Mouse (Mus musculus) limb, embryonic 12.5 days (tissue): Measurements from ENCODE around the gene Rab42. TPM values are rescaled to one million over a fixed set of nuclear protein-coding genes. Genes with fewer than 3 reads are reported as not detected.
A peak's percentile ranks its signal among the peaks of the same experiment; 100 is the strongest.

Source experiments
- ATAC-seq: fragments of 200-750 bp; cut with Nextera tagmentation; 2 replicates; pipeline ENCODE4 v1.8.0; 2017; ENCODE audit warnings: low read depth, moderate TSS enrichment; ENCODE audit not compliant: insufficient number of reproducible peaks, insufficient read depth, low FRiP score, low TSS enrichment
- H3K27ac ChIP-seq: fragments of 300-500 bp; sonication (generic); 2 replicates; pipeline ENCODE4 v1.5.1; 2016; ENCODE audit warnings: mild to moderate bottlenecking, moderate library complexity
- H3K27me3 ChIP-seq: fragments of 300-500 bp; sonication (generic); 2 replicates; pipeline ENCODE4 v1.6.1; 2016; ENCODE audit warnings: mild to moderate bottlenecking, moderate library complexity
- H3K36me3 ChIP-seq: fragments of 300-500 bp; sonication (generic); 2 replicates; pipeline ENCODE4 v1.6.1; 2016; ENCODE audit warnings: mild to moderate bottlenecking, moderate library complexity
- H3K4me1 ChIP-seq: fragments of 300-500 bp; sonication (generic); replicated peaks from 2 replicates; pipeline ENCODE4 v1.6.1; 2016
- H3K4me2 ChIP-seq: fragments of 300-500 bp; sonication (generic); 2 replicates; pipeline ENCODE4 v1.6.1; 2016; ENCODE audit warnings: mild to moderate bottlenecking, moderate library complexity
- H3K4me3 ChIP-seq: fragments of 300-500 bp; sonication (generic); replicated peaks from 2 replicates; pipeline ENCODE4 v1.5.1; 2016; ENCODE audit warnings: mild to moderate bottlenecking
- H3K9ac ChIP-seq: fragments of 300-500 bp; sonication (generic); replicated peaks from 2 replicates; pipeline ENCODE4 v1.6.1; 2016; ENCODE audit warnings: mild to moderate bottlenecking, moderate library complexity
- H3K9me3 ChIP-seq: fragments of 300-500 bp; sonication (generic); 2 replicates; pipeline ENCODE4 v1.6.1; 2016; ENCODE audit warnings: mild to moderate bottlenecking, moderate library complexity
- WGBS: fragments of 180-500 bp; shearing (Covaris S2); methylation state at CpG from one replicate; pipeline ENCODE4 v1.1.7; 2016; 5-methylcytosine and 5-hydroxymethylcytosine counted together
- polyA plus RNA-seq: library from polyadenylated mRNA; unstranded; fragments of >200 nt; fragmentation: Nextera tagmentation; extraction: Ambion mirVana; gene quantifications from 2 replicates; pipeline ENCODE4 v1.2.1, GENCODE M21; 2016

The Rab42 gene
- polyA plus RNA-seq, 1 experiment from 2014 or later: 1.5 TPM

DNA sequence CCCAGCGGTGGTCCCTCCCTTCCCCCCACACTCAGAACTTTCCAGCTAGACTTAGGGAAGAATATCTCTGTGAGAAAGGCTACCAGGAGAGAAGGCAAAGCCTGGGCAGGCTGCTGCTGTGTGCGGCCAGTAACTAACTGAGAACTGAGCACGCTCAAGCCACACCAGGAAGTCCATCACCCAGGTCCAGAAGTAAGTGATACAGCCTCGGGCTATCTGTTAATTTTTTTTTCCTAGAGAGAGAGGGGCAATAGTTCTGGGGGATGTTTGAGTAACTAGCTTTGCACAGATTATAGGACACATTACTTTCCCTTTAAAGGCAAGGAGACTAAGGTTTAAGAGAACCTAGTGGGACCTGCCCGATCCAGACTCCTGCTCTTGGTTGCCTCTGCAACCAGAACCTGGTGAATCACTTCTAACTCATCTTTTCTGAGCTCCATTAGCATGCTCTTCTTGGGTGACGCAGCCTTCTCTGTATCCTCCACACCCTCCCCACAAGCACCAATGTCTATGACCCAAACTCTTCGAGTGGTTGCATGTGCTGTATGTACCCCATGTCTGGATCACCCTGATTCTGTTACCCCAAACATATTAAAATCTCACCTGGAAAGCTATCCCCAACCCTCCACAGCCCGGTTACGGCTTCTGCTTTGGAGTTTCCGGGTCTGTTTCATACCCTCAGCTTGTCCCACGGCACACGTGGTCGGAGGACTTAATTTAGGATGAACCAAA, 41.4 kb upstream of the Rab42 start:
- WGBS: 5% methylated on average over 13 of the region's 13 CpGs
- Histone ChIP-seq H3K9ac (peak overlapping the region; percentile 83), H3K27me3 (no peaks in the 10 kb centered on the region), H3K36me3 (peaks cover 12% of the 10 kb centered on the region), H3K4me2 (peak overlapping the region; percentile 88), H3K4me3 (peak overlapping the region; percentile 79), H3K4me1 (peaks cover 19% of the 10 kb centered on the region), H3K9me3 (no peaks in the 10 kb centered on the region), H3K27ac (peak overlapping the region; percentile 77; the same call in 1 of the 2 replicates)
- 0 out of 2 replicates have a peak, but pooled peaks have one; percentile 6 for ATAC-seq

DNA sequence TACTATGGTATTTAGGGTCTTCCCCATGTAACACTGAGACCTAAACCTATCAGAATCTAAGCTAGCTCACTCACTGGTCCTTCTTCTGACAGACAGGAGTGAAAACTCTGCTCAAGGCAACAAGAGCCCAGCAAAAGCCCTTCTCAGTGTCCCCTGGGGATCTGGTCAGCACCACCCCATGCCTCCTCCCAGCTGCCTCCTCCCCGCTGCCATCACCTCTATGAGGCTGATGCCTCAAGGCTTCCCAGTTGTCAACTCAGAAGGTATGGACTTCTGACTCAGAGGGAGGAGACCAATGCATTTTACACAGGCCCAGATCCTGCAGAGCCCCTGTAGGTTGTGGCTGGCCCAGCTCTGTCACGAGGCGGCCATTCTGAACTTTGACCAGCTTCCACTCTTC, 38.3 kb upstream of the Rab42 start:
- Histone ChIP-seq H3K36me3 (peaks cover 42% of the 10 kb centered on the region), H3K4me2 (no peak overlapping the region), H3K9ac (no peak overlapping the region), H3K4me1 (peaks cover 19% of the 10 kb centered on the region), H3K27ac (no peak overlapping the region), H3K4me3 (no peak overlapping the region), H3K9me3 (no peaks in the 10 kb centered on the region), H3K27me3 (no peaks in the 10 kb centered on the region)
- no peak for ATAC-seq
- 89% methylated on average over 3 of the region's 3 CpGs for WGBS

DNA sequence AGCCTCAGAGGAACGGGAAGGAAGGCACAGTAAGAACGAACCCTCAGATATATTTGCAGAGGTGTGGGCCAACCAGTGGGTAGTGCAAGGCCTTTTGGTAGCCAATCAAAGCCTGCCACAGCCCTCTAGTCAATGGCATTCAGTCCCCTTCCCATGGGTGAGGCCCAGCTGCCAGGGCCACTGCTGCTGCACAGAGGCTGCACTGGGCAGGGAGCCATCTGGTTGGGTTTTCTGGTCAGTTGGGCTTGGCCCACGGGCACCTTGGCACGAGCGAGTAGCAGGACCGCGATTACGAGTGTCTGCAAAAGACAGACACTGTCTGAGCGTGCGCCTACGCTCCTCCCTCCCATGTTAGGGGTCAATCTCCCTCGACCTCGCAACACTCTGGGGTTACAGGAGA, 35.8 kb upstream of the Rab42 start:
- no peak overlapping the region for H3K4me3 ChIP-seq
- H3K4me1 ChIP-seq: peaks cover 9% of the 10 kb centered on the region
- no peak overlapping the region for H3K27ac ChIP-seq
- no peaks in the 10 kb centered on the region for H3K9me3 ChIP-seq
- H3K4me2 ChIP-seq: no peak overlapping the region
- H3K27me3 ChIP-seq: no peaks in the 10 kb centered on the region
- WGBS: 88% methylated on average over 13 of the region's 13 CpGs
- H3K9ac ChIP-seq: no peak overlapping the region
- H3K36me3 ChIP-seq: peaks cover 66% of the 10 kb centered on the region
- ATAC-seq: no peak

DNA sequence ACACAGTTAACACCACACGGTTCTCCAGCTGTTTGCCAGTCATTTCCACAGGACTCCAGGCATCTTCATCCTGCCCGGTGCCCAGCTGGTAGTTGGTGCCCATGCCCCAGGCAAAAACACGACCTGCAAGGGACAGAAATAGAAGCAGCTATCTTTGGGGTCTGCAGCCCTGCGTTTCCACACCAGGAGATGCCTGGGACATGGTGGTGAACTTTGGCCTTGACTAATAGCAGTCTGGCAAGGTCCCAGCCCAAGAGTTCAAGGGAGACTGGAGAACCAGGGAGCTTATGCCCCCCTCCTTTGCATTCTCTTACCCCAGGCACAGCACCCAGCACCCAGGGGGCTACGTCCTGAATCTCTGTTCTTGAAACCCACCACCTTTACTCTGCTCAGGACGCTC, 29.7 kb upstream of the Rab42 start:
- Histone ChIP-seq H3K4me1 (peaks cover 6% of the 10 kb centered on the region), H3K27me3 (no peaks in the 10 kb centered on the region), H3K9me3 (no peaks in the 10 kb centered on the region), H3K4me3 (no peak overlapping the region), H3K36me3 (peaks cover 59% of the 10 kb centered on the region), H3K9ac (no peak overlapping the region), H3K27ac (no peak overlapping the region), H3K4me2 (no peak overlapping the region)
- 89% methylated on average over 6 of the region's 6 CpGs for WGBS
- ATAC-seq: no peak

DNA sequence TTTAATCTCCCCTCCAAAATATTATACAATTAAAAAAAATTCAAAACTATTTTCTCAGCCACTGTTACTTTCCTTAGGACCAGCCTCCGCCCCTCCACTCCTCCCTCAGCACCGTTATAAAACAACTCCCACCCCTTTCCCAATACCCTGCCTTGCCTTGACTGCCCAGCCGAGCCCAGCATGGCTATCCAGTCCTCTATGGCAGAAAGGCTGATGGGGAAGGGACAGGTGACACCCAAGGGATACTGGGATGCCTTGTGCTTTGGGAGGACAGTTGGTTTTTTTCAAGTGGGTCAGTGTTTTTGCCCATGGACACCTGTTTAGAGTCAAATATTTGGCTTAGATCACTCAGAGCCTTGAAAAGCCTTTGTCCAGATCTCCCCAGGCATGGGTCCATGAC, 28.8 kb upstream of the Rab42 start:
- Histone ChIP-seq H3K9ac (no peak overlapping the region), H3K4me2 (no peak overlapping the region), H3K4me3 (no peak overlapping the region), H3K9me3 (no peaks in the 10 kb centered on the region), H3K36me3 (peaks cover 55% of the 10 kb centered on the region), H3K4me1 (peaks cover 6% of the 10 kb centered on the region), H3K27ac (no peak overlapping the region), H3K27me3 (no peaks in the 10 kb centered on the region)
- ATAC-seq: no peak
- 81% methylated on average over 3 of the region's 3 CpGs for WGBS

DNA sequence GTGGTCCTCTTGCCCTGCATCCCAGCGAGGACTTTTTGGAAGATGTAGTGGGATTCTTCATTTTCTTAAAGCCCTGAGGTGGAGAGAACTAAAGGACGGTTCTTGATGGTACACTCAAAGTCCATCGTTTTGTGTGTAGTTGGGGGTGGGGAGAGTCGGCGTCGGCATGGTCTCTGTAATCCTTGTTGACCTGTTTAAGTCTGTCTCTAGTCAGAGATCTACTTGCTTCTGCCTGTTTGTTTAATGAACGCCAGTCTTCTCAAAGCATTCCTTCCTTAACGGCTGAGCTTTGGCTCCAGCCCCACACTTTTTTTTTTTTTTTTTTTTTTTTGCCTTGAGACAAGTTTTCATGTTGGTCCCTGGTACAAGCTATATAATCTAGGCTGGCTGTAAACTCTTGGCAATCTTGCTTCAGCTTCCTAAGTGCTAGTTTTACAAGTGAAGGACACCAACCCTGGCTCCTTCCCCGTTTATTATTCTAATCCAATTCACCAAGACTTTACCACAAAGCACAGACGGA, 26.7 kb upstream of the Rab42 start:
- Histone ChIP-seq H3K4me3 (peak overlapping the region; percentile 83), H3K4me1 (peaks cover 6% of the 10 kb centered on the region), H3K36me3 (peaks cover 49% of the 10 kb centered on the region), H3K9ac (peak overlapping the region; percentile 84), H3K9me3 (no peaks in the 10 kb centered on the region), H3K27ac (peak overlapping the region; percentile 89), H3K4me2 (peak overlapping the region; percentile 65), H3K27me3 (no peaks in the 10 kb centered on the region)
- no peak for ATAC-seq
- WGBS: 9% methylated on average over 10 of the region's 10 CpGs

DNA sequence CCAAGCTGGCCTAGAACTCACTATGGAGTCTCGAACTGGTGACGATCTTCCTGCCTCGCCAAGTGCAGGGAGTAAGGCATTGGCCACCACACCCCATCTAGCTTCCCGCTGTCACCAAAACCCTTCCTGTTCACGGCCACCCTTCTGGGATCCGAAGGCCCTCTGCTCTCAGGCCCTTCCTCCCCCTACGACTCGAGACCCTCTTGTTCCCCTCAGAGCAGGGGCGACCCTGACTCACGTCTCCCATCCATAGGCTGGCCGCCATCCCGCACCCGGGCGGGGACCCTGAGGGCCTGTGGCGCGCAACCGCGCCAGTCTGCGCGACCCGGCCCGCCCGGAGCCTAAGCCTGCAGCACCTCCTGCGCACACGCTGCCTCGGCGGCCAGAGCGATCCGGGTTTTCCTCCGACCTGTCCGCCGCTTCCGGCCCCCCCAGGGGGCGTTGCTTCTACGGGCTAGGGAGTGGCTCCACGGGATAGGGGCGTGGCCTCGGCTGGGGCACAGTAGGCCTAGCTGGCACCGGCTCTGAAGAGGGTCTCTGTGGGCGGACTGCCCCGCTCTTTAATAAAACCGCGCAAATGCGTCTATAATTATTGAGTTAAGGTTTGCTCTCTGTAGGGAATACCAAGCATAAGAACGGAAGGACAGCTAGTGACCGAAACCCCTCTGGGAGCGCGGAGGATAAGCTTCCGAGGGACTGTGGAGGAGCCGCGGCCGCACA, 26.1 kb upstream of the Rab42 start, which contains the start of gene Trnau1ap:
TSS of gene Trnau1ap (minus strand) at position 424 of the 720 bp plus-strand sequence.
- Histone ChIP-seq H3K4me1 (peaks cover 6% of the 10 kb centered on the region), H3K27me3 (no peaks in the 10 kb centered on the region), H3K4me3 (peak within 1 kb of the TSS; percentile 83), H3K9me3 (no peaks in the 10 kb centered on the region), H3K4me2 (peak within 1 kb of the TSS; percentile 65), H3K36me3 (peaks cover 49% of the 10 kb centered on the region), H3K27ac (peak within 1 kb of the TSS; percentile 89), H3K9ac (peak within 1 kb of the TSS; percentile 84)
- peak; percentile 92 for ATAC-seq
- WGBS: under 1% methylated on average over 52 of the region's 52 CpGs

DNA sequence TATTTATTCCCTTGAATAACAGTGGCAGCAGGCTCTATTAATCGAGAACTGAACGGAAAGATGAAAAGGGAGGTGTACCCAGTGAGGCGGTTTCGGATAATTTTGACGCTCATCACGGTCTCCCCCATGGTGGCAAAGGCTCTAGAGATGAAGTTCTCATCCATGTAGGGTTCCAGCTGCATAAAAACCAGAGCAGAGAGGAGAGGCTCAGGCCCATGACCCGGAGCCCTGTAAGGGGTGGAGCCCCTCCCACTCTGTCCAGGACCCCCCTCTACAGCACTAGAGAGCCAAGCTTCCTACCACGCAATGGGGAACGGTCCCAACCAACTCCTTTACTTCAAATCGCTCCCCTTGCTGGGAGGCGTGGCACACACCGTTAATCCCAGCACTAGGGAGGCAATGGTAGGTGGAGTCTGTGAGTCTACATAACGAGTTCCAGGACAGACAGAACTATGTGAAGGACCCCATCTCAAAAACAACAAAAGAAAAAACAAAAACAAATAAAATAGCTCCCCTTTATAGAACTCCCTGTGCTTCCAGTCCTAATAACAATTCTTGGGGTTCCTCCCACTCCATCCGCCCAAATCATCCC, 25.3 kb upstream of the Rab42 start:
- 50% methylated on average over 14 of the region's 14 CpGs for WGBS
- Histone ChIP-seq H3K36me3 (peaks cover 49% of the 10 kb centered on the region), H3K27ac (peak overlapping the region; percentile 89)

DNA sequence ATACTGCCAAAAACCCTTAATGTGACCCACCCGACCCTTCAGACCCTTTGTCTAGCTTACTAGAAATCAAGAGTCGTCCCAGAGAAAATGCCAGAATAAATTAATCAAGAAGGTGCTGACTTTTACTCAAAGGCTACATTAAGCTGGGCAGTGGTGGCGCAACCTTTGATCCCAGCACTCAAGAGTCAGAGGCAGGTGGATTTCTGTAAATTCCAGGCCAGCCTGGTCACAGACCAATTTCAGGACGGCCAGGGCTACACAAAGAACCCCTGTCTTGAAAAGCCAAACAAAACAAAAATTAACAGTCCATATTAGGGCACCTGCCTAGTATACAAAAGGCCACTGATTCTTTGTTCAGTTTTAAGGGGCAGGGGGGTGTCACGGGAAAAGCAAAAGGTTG, 23.3 kb upstream of the Rab42 start:
- Histone ChIP-seq H3K27ac (no peak overlapping the region), H3K27me3 (no peaks in the 10 kb centered on the region), H3K4me1 (peaks cover 6% of the 10 kb centered on the region), H3K9ac (no peak overlapping the region), H3K4me2 (no peak overlapping the region), H3K36me3 (peaks cover 51% of the 10 kb centered on the region), H3K9me3 (no peaks in the 10 kb centered on the region), H3K4me3 (no peak overlapping the region)
- 81% methylated on average over 5 of the region's 5 CpGs for WGBS
- no peak for ATAC-seq

More for the DNA sequence above, 25.3 kb upstream of the Rab42 start:
- Histone ChIP-seq H3K27me3 (no peaks in the 10 kb centered on the region), H3K4me2 (peak overlapping the region; percentile 65), H3K4me1 (peaks cover 6% of the 10 kb centered on the region), H3K4me3 (peak overlapping the region; percentile 83), H3K9me3 (no peaks in the 10 kb centered on the region), H3K9ac (peak overlapping the region; percentile 84)
- no peak for ATAC-seq

DNA sequence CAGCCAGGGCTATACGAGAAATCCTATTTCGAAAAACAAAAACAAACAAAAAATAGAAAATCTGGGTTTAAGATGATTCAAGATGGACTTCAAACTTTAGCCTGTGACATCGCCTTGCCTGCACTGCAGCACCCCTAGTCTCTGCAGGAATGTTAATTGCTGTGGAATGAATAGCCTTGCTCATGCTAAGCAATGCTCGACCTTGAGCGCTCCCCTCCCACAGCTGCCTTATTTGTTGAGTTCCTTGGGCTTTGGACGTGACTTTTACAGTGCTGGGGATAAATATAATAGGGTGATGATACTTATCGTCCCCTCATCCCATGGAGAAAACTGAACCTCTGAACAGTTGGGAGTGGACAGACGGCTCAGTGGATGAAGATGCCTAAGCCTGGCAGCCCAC, 12.5 kb upstream of the Rab42 start:
- no peak overlapping the region for H3K4me3 ChIP-seq
- no peak overlapping the region for H3K9ac ChIP-seq
- no peaks in the 10 kb centered on the region for H3K9me3 ChIP-seq
- no peaks in the 10 kb centered on the region for H3K27me3 ChIP-seq
- ATAC-seq: no peak
- peaks cover 88% of the 10 kb centered on the region for H3K36me3 ChIP-seq
- H3K4me1 ChIP-seq: no peaks in the 10 kb centered on the region
- 85% methylated on average over 8 of the region's 8 CpGs for WGBS
- H3K27ac ChIP-seq: no peak overlapping the region
- no peak overlapping the region for H3K4me2 ChIP-seq

DNA sequence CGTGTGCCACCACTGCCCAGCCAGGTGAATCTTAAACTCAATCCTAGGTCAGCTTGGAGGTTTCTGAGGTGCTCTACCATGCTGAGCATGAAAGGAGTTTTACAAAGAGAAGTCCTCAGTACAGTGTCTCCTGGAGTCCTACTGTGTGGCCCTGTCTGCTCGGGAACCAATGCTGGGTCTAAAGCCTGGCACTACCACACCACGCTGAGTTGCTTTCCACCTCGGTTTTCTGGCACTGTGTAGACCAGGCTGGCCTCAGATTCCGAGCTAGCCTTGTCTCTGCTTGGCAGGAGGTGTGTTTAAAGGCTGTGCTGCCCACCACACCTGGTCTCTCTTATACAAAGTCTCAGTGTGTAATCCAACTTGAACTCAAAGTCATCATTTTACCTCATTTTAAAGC, 9.4 kb upstream of the Rab42 start:
- 90% methylated on average over 5 of the region's 5 CpGs for WGBS
- Histone ChIP-seq H3K9me3 (no peaks in the 10 kb centered on the region), H3K4me1 (peaks cover 10% of the 10 kb centered on the region), H3K27ac (no peak overlapping the region), H3K27me3 (no peaks in the 10 kb centered on the region), H3K36me3 (peaks cover 74% of the 10 kb centered on the region), H3K4me3 (no peak overlapping the region), H3K9ac (no peak overlapping the region), H3K4me2 (no peak overlapping the region)
- ATAC-seq: no peak
